Mouse (Mus musculus) forelimb bud, embryonic 11.5 days (tissue): ENCODE data around the gene Rpl18a.

Experiments used
- DNase-seq: peaks from one replicate; pipeline ENCODE4 v3.0.0-alpha.2; 2012; ENCODE audit warnings: low read depth, low spot score

Gene Rpl18a

DNA sequence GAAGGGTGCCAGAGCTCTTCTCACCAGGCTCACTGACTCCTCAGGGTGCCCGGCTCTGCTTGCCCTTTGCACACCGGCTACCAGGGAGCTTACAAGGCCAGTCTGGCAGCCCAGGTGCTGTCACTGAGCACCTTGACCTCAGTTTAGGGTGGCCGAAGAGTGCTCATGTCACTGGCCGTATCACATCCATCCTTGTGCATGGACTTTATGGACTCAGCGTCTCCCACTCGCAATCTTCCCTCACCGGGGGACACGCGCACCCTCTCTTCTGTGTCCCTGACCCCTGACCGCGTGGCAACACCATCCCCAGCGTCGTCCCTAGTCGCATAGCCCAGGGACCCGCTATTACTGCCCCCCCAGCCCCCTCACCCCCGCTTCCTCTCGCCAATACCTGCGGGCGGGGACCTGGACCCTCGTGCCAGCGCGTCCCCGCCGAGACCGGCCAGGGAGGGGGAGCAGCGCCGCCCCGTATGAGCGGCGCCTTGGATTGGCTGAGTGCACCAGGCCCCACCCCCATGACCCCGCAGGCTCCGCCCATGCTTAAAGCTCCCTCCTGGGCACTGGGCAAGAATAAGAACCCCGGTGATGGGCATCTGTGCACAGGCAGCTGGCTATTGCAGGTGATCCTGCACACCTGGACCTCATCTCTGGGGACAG is 40.5 kb downstream of the Rpl18a start:
- peak; percentile 58 for DNase-seq

DNA sequence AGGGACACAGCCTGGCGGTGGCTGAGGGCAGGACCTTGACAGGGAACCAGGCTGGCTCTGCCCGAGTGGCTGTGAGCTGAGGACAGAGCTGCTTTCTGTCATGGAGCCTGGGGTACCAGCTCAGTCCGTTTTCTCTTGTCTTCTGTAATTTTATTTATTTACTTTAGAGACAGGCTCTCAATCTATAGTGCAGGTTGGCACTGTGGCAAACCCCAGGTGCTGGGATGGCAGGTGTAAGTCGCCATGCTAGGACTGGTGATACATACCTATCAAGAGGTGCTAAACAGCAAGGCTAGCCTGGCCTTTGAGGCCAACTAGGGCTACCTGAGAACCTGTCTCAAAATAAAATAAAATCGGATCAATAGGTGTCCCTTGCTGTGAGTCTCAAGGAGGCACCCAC is 41.2 kb downstream of the Rpl18a start:
- DNase-seq = no peak

DNA sequence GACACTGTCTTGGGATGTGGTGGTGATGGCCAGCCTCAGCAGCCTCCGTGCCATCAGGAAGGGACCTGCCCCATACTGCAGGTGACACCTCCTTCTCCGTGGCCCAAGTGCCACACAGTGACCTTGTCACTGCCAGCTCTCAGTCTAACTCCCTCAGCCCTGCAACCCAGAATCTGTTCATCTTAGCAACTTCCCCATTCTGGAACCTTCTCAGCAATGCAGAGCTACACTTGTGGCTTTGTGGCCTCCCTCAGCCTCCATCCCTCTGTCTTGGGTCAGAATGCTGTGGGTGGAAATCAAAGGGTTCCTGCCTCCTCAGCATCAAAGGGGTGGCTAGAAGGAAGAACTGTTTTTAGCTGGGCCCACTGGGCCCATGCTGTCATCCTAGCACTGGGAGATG is 43.3 kb downstream of the Rpl18a start:
- DNase-seq = no peak

DNA sequence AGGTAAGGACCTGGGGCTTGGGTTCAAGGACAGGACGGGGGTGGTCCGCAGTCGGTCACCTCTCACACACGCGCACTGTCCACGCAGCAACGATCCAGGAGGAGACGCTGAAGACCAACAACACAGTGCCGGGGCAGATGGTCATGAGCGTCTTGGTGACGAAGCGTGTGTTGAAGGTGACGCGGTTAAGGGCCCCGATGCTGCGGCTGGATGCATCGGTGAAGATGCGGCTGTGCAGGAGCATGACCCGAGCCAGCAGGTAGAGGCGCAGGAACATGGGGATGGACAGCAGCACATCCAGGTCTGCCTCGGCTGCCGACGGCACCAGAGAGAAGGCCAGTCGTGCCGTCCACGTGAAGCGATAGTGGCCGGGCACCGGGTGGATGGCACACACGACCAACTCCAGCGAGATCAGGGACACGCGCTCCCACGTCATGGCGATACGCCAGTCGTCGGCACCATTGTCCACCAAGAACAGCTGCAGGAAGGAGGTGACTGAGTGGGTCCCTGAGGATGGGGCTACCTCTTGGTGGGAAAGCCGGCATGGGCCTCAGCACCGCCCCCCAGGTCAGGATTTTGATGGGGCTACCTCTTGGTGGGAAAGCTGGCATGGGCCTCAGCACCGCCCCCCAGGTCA is 44.5 kb downstream of the Rpl18a start:
- no peak for DNase-seq

DNA sequence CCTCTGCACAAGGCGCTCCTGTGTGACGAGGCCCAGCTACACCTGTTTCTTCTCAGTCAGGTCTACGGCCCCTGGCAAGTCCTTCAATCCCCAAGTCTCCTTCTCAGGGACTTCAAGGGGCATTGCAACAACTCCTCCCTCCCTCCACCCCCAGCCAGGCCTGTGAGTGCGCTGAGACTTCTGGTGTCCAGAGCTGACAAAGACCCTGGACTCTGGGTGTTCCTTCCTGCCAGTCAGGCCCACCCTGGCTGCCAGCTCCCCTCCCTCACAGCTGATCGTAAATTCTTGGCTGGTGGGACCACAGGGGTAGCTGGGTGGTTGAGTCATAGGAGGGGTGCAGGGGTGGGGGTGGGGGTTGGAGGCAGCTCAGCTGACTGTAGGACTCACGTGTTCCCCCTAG is 45.4 kb downstream of the Rpl18a start:
- DNase-seq = no peak

DNA sequence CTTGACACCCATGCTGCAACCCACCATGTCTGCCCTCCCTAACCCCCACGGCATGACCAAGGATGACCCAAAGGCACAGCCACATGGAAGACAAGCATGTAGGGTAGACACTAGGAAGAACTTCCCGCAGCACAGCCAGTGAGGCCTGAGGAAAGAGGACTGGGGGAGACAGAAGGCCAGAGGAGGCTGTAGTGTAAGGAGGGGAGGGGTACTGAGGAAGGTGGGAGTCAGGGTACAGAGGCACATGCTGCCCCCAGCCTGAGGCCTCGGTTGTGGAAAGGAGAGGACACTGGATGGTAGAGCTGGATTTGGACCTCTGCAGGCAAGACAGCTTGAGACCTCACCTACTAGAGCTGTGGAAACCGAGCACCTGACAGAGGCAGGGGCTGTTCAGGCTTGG is 46.3 kb downstream of the Rpl18a start:
- DNase-seq = no peak

DNA sequence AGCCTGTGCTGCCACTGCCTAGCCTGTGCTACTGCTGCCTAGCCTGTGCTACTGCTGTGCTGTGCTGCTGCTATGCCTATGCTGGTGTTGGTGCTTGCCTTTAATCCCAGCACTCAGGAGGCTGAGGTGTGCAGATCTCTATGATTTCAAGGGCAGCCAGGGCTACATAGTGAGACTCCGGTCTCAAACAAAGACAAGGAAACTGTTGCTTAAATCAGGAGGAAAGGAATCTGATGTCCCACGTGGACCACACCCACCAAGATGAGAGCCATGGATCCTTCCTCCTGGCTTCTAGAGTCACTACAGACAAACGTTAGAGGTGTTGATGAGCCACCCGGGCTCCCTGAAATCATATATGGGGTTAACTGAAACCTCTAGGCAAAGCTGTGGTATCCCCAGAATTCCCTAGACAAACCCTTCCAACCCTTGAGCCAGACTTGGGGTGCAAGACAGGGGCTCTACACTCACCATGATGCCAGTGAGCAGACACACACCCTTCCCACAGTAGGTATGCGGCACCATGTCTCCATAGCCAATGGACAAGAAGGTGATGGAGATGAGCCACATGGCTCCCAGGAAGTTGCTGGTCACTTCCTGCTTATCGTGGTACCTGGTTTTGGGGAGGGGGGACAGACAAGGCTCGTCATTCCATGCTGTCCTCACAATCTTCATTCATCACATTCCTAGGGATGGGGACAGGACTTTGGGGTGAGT is 46.9 kb downstream of the Rpl18a start:
- DNase-seq = no peak

DNA sequence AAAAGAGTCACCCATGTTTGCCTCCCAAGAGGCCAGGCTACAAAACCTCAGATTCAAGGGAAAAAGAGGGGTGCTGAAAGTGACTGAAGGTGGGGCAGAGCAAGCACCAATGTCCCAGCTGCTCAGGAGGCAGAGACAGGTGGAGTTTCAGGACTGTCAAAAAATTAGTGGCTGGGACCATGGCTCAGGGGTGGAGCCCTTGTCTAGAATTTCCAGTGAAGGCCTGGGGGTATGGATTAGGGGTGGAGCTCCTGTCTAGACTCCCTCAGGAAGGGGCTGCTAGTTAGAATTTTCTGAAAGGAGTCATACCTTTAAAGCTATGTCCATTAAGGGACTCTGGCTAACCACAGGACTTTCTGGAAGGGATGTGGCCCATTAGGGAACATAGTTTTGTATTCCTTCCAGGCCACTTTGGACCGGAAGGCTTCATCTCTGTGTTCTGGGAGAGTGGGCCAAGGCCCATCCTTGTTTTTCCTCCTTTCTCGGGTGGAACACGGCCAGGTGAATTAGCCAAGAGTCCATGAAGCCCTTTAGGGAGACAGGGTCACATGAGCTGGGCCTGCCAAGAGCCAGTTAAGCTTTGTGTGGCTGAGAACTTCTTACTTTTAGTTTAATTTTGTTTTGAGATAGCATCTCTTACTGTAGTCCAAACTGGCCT is 47.8 kb downstream of the Rpl18a start:
- no peak for DNase-seq

DNA sequence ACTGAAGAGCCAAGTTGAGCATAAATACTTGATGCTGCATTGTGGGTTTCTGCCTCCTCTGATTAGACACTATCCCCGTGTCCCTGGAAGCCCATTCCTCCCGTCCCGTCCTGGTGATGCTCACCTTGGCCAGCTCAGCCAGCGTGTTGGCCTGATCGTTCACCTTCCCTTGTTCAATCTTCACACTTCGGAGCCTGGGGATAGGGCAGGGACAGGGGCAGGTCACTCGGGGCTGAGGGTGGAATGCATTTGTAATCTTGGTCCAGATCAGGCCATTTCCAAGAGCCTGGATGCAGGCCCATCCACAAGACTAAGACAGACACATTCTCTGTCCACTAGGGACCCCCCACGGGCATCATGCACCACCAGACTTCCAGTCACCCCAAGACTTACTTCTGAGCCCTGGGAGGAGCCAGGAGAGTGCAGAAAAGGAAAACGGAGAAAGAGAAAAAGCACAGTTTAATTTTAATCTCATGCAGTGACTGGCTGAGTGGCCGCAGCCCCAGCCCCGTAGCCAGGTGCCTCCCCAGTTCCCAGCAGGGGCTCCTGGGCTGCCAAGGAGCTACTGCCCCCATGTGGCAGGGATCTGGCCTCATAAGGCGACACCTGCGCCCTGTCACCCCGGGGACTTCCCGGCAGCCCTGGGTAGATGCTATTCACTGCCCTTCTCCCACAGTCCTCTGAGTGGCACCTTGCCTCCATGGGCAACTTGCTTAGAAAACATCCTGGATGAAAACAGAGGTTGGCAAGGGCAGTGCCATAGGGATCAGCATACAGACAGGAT is 50.6 kb downstream of the Rpl18a start:
- no peak for DNase-seq

DNA sequence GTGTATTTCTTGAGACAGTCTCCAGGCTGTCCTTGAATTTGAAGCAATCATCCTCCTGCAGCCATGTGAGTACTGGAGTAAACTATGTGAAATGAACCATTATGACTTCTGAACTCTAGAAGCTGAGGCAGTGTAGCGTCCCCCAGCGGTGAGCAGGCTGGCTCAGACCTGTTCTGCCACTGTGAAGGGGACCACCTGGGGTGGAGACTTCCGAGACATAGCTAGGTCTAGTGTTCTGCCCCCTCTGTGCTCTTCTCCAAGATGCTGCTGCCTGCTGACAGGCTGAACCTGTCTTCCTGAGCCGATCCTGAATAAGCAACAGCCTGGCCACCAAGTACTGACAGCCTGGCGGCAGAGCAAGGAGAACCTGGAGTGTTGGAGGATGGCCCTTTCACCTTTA is 52.1 kb downstream of the Rpl18a start:
- no peak for DNase-seq
